In genomic region chr11:117417959-117418574, GRCm38 (mm10) we compare ENCODE assay signal across 21 mouse cellular contexts.
A peak's percentile ranks its signal among the peaks of the same experiment; 100 is the strongest.
DNase-seq lines count a peak whose midpoint lies in the region; ATAC-seq and TF ChIP-seq lines count a peak whose summit lies in the region.
"Had no signal": no experiment of that assay in that cellular context is flagged by ENCODE, and none has a peak within 500 bp of the region (broad histone marks: within the 10 kb centered on the region; RNA-seq: fewer than 3 reads in every experiment).

No protein-coding gene starts in this region.

- peaks cover 3% of the 10 kb centered on the region; the same call in 1 of the 2 replicates for H3K9me3 ChIP-seq in midbrain, embryonic 12.5 days
- H3K9me3 ChIP-seq in midbrain, postnatal 0 days (ENCODE audit: low read length), result no peaks in the 10 kb centered on the region
- H3K9me3 ChIP-seq in embryonic facial prominence, embryonic 12.5 days, result no peaks in the 10 kb centered on the region
- H3K9me3 ChIP-seq in limb, embryonic 14.5 days (ENCODE audit: control insufficient read depth, low read length), result no peaks in the 10 kb centered on the region
- no peaks in the 10 kb centered on the region for H3K9me3 ChIP-seq in lung, postnatal 0 days (ENCODE audit: low read length)
- H3K9me3 ChIP-seq: forebrain, embryonic 12.5 days; intestine, embryonic 15.5 days; liver, embryonic 15.5 days had no signal

- intact Hi-C loops in heart, postnatal 36 days (cut with DNase I), result no loop called here
- intact Hi-C loops in left cerebral cortex, adult 2 months (cut with DNase I), result no loop called here

- H3K4me3 ChIP-seq in midbrain, embryonic 12.5 days, result no peak overlapping the region
- no peak overlapping the region for H3K4me3 ChIP-seq in midbrain, postnatal 0 days (ENCODE audit: low read depth, low read length)
- H3K4me3 ChIP-seq in embryonic facial prominence, embryonic 12.5 days, result no peak overlapping the region
- no peak overlapping the region for H3K4me3 ChIP-seq in limb, embryonic 14.5 days (replicated peaks; ENCODE audit: low read length)
- H3K4me3 ChIP-seq in lung, postnatal 0 days (ENCODE audit: low read depth, low read length), result no peak overlapping the region
- no peak overlapping the region for H3K4me3 ChIP-seq in left cerebral cortex, adult 2 months
- H3K4me3 ChIP-seq: erythroblast, embryonic 14.5 days; forebrain, embryonic 12.5 days; heart, embryonic 12.5 days; intestine, embryonic 15.5 days; liver, embryonic 15.5 days had no signal

- H3K4me1 ChIP-seq in midbrain, embryonic 12.5 days, result peaks cover 43% of the 10 kb centered on the region
- H3K4me1 ChIP-seq in midbrain, postnatal 0 days (ENCODE audit: insufficient read depth, low read length), result peaks cover 9% of the 10 kb centered on the region; the same call in 1 of the 2 replicates
- H3K4me1 ChIP-seq in embryonic facial prominence, embryonic 12.5 days, result peaks cover 62% of the 10 kb centered on the region
- H3K4me1 ChIP-seq in limb, embryonic 14.5 days (ENCODE audit: control insufficient read depth, insufficient read depth, low read length), result peaks cover 34% of the 10 kb centered on the region
- 0 out of 2 replicates have a peak, but pooled peaks cover 3% of the 10 kb centered on the region for H3K4me1 ChIP-seq in lung, postnatal 0 days (ENCODE audit: insufficient read depth, low read depth, low read length)

- no peak overlapping the region for H3K27ac ChIP-seq in midbrain, embryonic 12.5 days (replicated peaks)
- H3K27ac ChIP-seq in midbrain, postnatal 0 days (ENCODE audit: low read depth, low read length), result no peak overlapping the region
- H3K27ac ChIP-seq in embryonic facial prominence, embryonic 12.5 days, result peak overlapping the region; percentile 76
- peak overlapping the region; percentile 23; the same call in 1 of the 2 replicates for H3K27ac ChIP-seq in limb, embryonic 14.5 days (replicated peaks; ENCODE audit: low read depth, low read length)
- no peak overlapping the region for H3K27ac ChIP-seq in lung, postnatal 0 days (ENCODE audit: low read length)
- H3K27ac ChIP-seq in left cerebral cortex, adult 2 months, result no peak overlapping the region
- H3K27ac ChIP-seq: forebrain, embryonic 12.5 days; intestine, embryonic 15.5 days; kidney, postnatal 0 days; liver, embryonic 15.5 days had no signal

- ATAC-seq in midbrain, embryonic 12.5 days (ENCODE audit: low FRiP score, low read depth), result no peak
- no peak for ATAC-seq in midbrain, postnatal 0 days (ENCODE audit: low FRiP score)
- ATAC-seq in embryonic facial prominence, embryonic 12.5 days (ENCODE audit: insufficient number of reproducible peaks, insufficient read depth, low FRiP score, low TSS enrichment), result no peak
- ATAC-seq in limb, embryonic 14.5 days (ENCODE audit: low FRiP score, low read depth), result no peak
- ATAC-seq in lung, postnatal 0 days, result no peak
- ATAC-seq: hindbrain, embryonic 16.5 days; intestine, embryonic 15.5 days had no signal

- DNase-seq in heart, adult 11 months, result peak; percentile 87
- DNase-seq in heart, postnatal 36 days, result no peak
- DNase-seq in midbrain, postnatal 0 days (ENCODE audit: low spot score), result no peak
- no peak for DNase-seq in limb, embryonic 14.5 days (ENCODE audit: low spot score)
- DNase-seq in lung, postnatal 0 days (ENCODE audit: low spot score), result no peak
- no peak for DNase-seq in left cerebral cortex, adult 2 months (ENCODE audit: extremely low spot score in 1 of 2, low spot score in 2 of 2)
- DNase-seq: adrenal gland, postnatal 25 days; cerebellum, adult 11-12 months; layer of hippocampus, postnatal 36 days; lung, embryonic 14.5 days; right cerebral cortex, postnatal 25 days; thymus, postnatal 14 days had no signal

- H3K9ac ChIP-seq in midbrain, embryonic 12.5 days (replicated peaks), result no peak overlapping the region
- no peak overlapping the region for H3K9ac ChIP-seq in midbrain, postnatal 0 days (replicated peaks; ENCODE audit: low read length, poor library complexity, severe bottlenecking)
- no peak overlapping the region for H3K9ac ChIP-seq in embryonic facial prominence, embryonic 12.5 days
- H3K9ac ChIP-seq in limb, embryonic 14.5 days (ENCODE audit: low read depth, low read length, severe bottlenecking), result no peak overlapping the region
- H3K9ac ChIP-seq in lung, postnatal 0 days (replicated peaks; ENCODE audit: low read depth), result no peak overlapping the region
- H3K9ac ChIP-seq: forebrain, embryonic 12.5 days; heart, embryonic 12.5 days; intestine, embryonic 15.5 days; liver, embryonic 15.5 days; lung, embryonic 14.5 days had no signal

- WGBS in midbrain, embryonic 12.5 days, result 45% methylated on average over 9 of the region's 9 CpGs
- WGBS in midbrain, postnatal 0 days, result 57% methylated on average over 9 of the region's 9 CpGs
- 45% methylated on average over 9 of the region's 9 CpGs for WGBS in embryonic facial prominence, embryonic 12.5 days
- WGBS in limb, embryonic 14.5 days, result 48% methylated on average over 9 of the region's 9 CpGs
- 60% methylated on average over 9 of the region's 9 CpGs for WGBS in lung, postnatal 0 days

- H3K27me3 ChIP-seq in midbrain, embryonic 12.5 days, result peaks cover 42% of the 10 kb centered on the region
- H3K27me3 ChIP-seq in midbrain, postnatal 0 days (ENCODE audit: insufficient read depth, low read length), result no peaks in the 10 kb centered on the region
- H3K27me3 ChIP-seq in embryonic facial prominence, embryonic 12.5 days, result peaks cover 6% of the 10 kb centered on the region
- peaks cover 23% of the 10 kb centered on the region for H3K27me3 ChIP-seq in limb, embryonic 14.5 days (ENCODE audit: control insufficient read depth, insufficient read depth, low read length)
- H3K27me3 ChIP-seq in lung, postnatal 0 days (replicated peaks; ENCODE audit: insufficient read depth, low read length), result peaks cover 31% of the 10 kb centered on the region; the same call in 1 of the 2 replicates

- TF ChIP-seq POLR2A in limb, embryonic 14.5 days (IDR thresholded peaks at IDR 0.05; ENCODE audit: borderline replicate concordance, extremely low read depth, insufficient read depth, insufficient read length), result no peak

- H3K36me3 ChIP-seq in midbrain, embryonic 12.5 days, result no peaks in the 10 kb centered on the region
- H3K36me3 ChIP-seq in midbrain, postnatal 0 days (ENCODE audit: insufficient read depth, low read length), result no peaks in the 10 kb centered on the region
- H3K36me3 ChIP-seq in embryonic facial prominence, embryonic 12.5 days, result no peaks in the 10 kb centered on the region
- H3K36me3 ChIP-seq in limb, embryonic 14.5 days (ENCODE audit: control insufficient read depth, insufficient read depth, low read length), result no peaks in the 10 kb centered on the region
- H3K36me3 ChIP-seq in lung, postnatal 0 days (ENCODE audit: insufficient read depth, low read length), result no peaks in the 10 kb centered on the region
- H3K36me3 ChIP-seq: forebrain, embryonic 12.5 days; heart, embryonic 12.5 days; intestine, embryonic 15.5 days; liver, embryonic 15.5 days had no signal

- H3K4me2 ChIP-seq in midbrain, embryonic 12.5 days (replicated peaks), result 0 out of 2 replicates have a peak overlapping the region, but pooled peaks have one; percentile 2
- no peak overlapping the region for H3K4me2 ChIP-seq in midbrain, postnatal 0 days (ENCODE audit: low read depth, low read length, poor library complexity, severe bottlenecking)
- no peak overlapping the region for H3K4me2 ChIP-seq in embryonic facial prominence, embryonic 12.5 days (replicated peaks)
- no peak overlapping the region for H3K4me2 ChIP-seq in limb, embryonic 14.5 days (replicated peaks; ENCODE audit: low read depth, low read length, severe bottlenecking)
- no peak overlapping the region for H3K4me2 ChIP-seq in lung, postnatal 0 days (replicated peaks; ENCODE audit: low read depth, low read length)
- H3K4me2 ChIP-seq: forebrain, embryonic 12.5 days; heart, embryonic 12.5 days; intestine, embryonic 15.5 days; liver, embryonic 15.5 days; lung, embryonic 14.5 days had no signal

- no peak for TF ChIP-seq EP300 in lung, postnatal 0 days (IDR thresholded peaks at IDR 0.05)

- no peak for TF ChIP-seq CTCF in midbrain, postnatal 0 days (IDR thresholded peaks at IDR 0.05)
- no peak for TF ChIP-seq CTCF in lung, postnatal 0 days (IDR thresholded peaks at IDR 0.05)
- TF ChIP-seq CTCF in left cerebral cortex, adult 2 months (IDR thresholded peaks at IDR 0.05), result no peak

Comparison
In these comparisons a context has a peak if more than half of its experiments do, and no peak if none do; other contexts are left out.
1. H3K27ac ChIP-seq: peak in embryonic facial prominence, embryonic 12.5 days (single experiment) and limb, embryonic 14.5 days (single experiment); none in midbrain, embryonic 12.5 days (single experiment), midbrain, postnatal 0 days (single experiment), lung, postnatal 0 days (single experiment) and left cerebral cortex, adult 2 months (single experiment).